Mouse (Mus musculus) stomach, postnatal 0 days (tissue): ENCODE results near the gene Grin2a.

Experiments
- CTCF ChIP-seq: IDR thresholded peaks from 2 replicates; pipeline ENCODE4 v1.5.1; 2016; ENCODE audit warnings: antibody characterized with exemption, low read depth, mild to moderate bottlenecking, moderate library complexity
- EP300 ChIP-seq: optimal IDR thresholded peaks from 2 replicates; pipeline ENCODE3; 2016; ENCODE audit warnings: antibody characterized with exemption

DNA sequence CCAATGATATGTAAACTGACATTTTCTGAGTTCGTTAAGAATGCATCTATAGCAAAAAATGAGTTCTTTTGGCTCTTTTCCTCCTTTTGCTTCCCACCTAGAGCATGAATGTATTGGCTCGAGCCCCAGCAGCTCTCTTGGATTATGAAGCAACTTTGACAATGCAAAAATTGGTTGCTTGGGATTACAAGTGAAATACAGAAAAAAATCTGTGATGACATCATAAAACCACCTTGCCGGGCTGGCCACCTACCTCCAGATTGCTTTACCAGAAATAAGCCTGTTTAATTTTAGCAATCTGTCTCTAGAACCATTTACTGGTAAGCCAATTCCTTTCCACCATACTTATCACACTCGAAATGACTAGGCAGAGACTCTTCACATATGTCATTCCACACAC is 112.9 kb downstream of the Grin2a start:
- TF ChIP-seq CTCF (no peak), EP300 (no peak)
